Mouse (Mus musculus): ENCODE data around the gene Gnl3.

- TF ChIP-seq TCF12 (IDR thresholded peaks at IDR 0.05; ENCODE audit: low read depth, low read length): no peak
- TF ChIP-seq CHD1 (IDR thresholded peaks at IDR 0.05; ENCODE audit: low read depth, low read length): no peak
- peak; percentile 42 to 59 for TF ChIP-seq CTCF (conservative IDR thresholded peaks at IDR 0.05 in 1 of 2, IDR thresholded peaks at IDR 0.05 in 1 of 2; ENCODE audit: low read depth in 2 of 2, low read length in 2 of 2)
- no peak for TF ChIP-seq POLR2AphosphoS2 (IDR thresholded peaks at IDR 0.05; ENCODE audit: low read depth, low read length)
- TF ChIP-seq USF2 (conservative IDR thresholded peaks at IDR 0.05; ENCODE audit: low read depth, low read length): no peak
- no peak for TF ChIP-seq EP300 (IDR thresholded peaks at IDR 0.05; ENCODE audit: low read length)
- TF ChIP-seq POLR2A (IDR thresholded peaks at IDR 0.05; ENCODE audit: low read depth, low read length): no peak
- TF ChIP-seq E2F4 (IDR thresholded peaks at IDR 0.05; ENCODE audit: insufficient replicate concordance, low read depth, low read length): no peak
- TF ChIP-seq USF1 (IDR thresholded peaks at IDR 0.05; ENCODE audit: low read depth, low read length): no peak
- no peak for TF ChIP-seq ZMIZ1 (IDR thresholded peaks at IDR 0.05; ENCODE audit: low read depth, low read length)
- TF ChIP-seq BHLHE40 (IDR thresholded peaks at IDR 0.05; ENCODE audit: low read depth, low read length): no peak
These were observed 43.3 kb upstream of the Gnl3 start for GRCm38 (mm10) chr14:31062277-31062676.

Data from CH12.LX (cell line).